Mouse (Mus musculus) liver, embryonic 15.5 days (tissue): ENCODE measurements at regions not wholly inside any gene's neighbourhood (a gene's known extent, or its start where the extent isn't known, plus 50 kb on each side); places are given as distances from the start of the nearest gene placed in this dataset.

Source experiments
- ATAC-seq: fragments of 200-750 bp; cut with Nextera tagmentation; 2 replicates; pipeline ENCODE4 v1.8.0; 2017; ENCODE audit warnings: moderate number of reproducible peaks, mild to moderate bottlenecking, moderate library complexity; ENCODE audit not compliant: insufficient read depth
- H3K27ac ChIP-seq: fragments of 300-500 bp; sonication (generic); replicated peaks from 2 replicates; pipeline ENCODE4 v1.5.1; 2015; ENCODE audit warnings: mild to moderate bottlenecking, inconsistent platforms
- H3K27me3 ChIP-seq: fragments of 300-500 bp; sonication (generic); 2 replicates; pipeline ENCODE4 v1.6.1; 2015; ENCODE audit warnings: mild to moderate bottlenecking, inconsistent platforms
- H3K36me3 ChIP-seq: fragments of 300-500 bp; sonication (generic); replicated peaks from 2 replicates; pipeline ENCODE4 v1.6.1; 2015; ENCODE audit warnings: moderate library complexity, mild to moderate bottlenecking, inconsistent platforms
- H3K4me1 ChIP-seq: fragments of 300-500 bp; sonication (generic); replicated peaks from 2 replicates; pipeline ENCODE4 v1.6.1; 2015; ENCODE audit warnings: inconsistent platforms
- H3K4me2 ChIP-seq: fragments of 300-500 bp; sonication (generic); 2 replicates; pipeline ENCODE4 v1.6.1; 2015; ENCODE audit warnings: moderate library complexity, mild to moderate bottlenecking, inconsistent platforms
- H3K4me3 ChIP-seq: fragments of 300-500 bp; sonication (generic); replicated peaks from 2 replicates; pipeline ENCODE4 v1.5.1; 2015; ENCODE audit warnings: mild to moderate bottlenecking, inconsistent platforms
- H3K9ac ChIP-seq: fragments of 300-500 bp; sonication (generic); 2 replicates; pipeline ENCODE4 v1.6.1; 2015; ENCODE audit warnings: moderate library complexity, mild to moderate bottlenecking, inconsistent platforms
- H3K9me3 ChIP-seq: fragments of 300-500 bp; sonication (generic); replicated peaks from 2 replicates; pipeline ENCODE4 v1.6.1; 2016; ENCODE audit warnings: inconsistent platforms
- WGBS: fragments of 180-500 bp; shearing (Covaris S2); methylation state at CpG from one replicate; pipeline ENCODE4 v1.1.7; 2015; ENCODE audit warnings: mixed read lengths; ENCODE audit not compliant: insufficient replicate concordance; 5-methylcytosine and 5-hydroxymethylcytosine counted together

DNA sequence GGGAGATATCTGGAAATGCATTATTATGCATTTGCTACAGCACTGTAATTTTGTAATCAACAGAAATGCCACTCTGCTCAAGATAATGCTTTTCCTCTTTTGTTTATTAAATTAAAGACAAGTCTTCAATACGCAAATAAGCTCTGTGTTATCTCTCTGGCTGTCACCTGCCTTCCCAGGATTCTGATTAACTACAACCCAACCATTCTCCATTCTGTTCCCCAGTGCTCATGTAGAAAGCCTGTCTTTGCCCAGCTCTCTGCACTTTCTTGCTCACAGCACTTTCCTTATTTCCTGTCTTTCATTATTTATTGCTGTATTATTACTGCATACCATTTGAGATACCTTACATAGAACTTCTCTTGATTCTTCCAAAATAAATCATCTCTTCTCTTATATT is 525.6 kb downstream of the Cd109 start:
- no peaks in the 10 kb centered on the region for H3K4me1 ChIP-seq
- H3K27me3 ChIP-seq = no peaks in the 10 kb centered on the region
- no peak for ATAC-seq
- H3K27ac ChIP-seq = no peak overlapping the region
- whole genome bisulfite sequencing = 52% methylated on average over 1 of the region's 1 CpGs
- no peak overlapping the region for H3K9ac ChIP-seq
- H3K4me2 ChIP-seq = no peak overlapping the region
- no peaks in the 10 kb centered on the region for H3K36me3 ChIP-seq
- no peaks in the 10 kb centered on the region for H3K9me3 ChIP-seq
- no peak overlapping the region for H3K4me3 ChIP-seq

DNA sequence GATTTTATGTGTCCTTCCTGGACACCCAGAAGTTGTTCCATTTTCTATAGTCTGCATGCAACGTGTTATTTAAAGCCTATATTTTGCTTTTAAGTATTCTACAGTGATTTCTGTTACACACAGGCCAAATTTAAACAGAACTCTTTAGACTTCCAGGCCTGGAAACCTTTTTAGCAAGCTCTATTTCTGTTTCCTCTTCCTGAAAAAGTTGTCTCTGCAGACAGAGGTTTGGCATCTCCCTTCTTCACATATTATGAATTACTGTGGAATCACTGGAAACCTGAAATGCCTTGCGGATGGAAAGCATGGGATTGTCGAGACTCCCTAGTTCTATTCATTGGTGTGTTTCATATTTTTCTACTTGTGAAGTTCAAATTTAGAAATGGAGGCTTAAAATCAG is 530.7 kb downstream of the Cd109 start:
- Histone ChIP-seq H3K36me3 (no peaks in the 10 kb centered on the region), H3K4me1 (no peaks in the 10 kb centered on the region), H3K4me3 (no peak overlapping the region), H3K9me3 (no peaks in the 10 kb centered on the region), H3K9ac (no peak overlapping the region), H3K27ac (no peak overlapping the region), H3K4me2 (no peak overlapping the region), H3K27me3 (no peaks in the 10 kb centered on the region)
- no peak for ATAC-seq
- 49% methylated on average over 3 of the region's 3 CpGs for WGBS

DNA sequence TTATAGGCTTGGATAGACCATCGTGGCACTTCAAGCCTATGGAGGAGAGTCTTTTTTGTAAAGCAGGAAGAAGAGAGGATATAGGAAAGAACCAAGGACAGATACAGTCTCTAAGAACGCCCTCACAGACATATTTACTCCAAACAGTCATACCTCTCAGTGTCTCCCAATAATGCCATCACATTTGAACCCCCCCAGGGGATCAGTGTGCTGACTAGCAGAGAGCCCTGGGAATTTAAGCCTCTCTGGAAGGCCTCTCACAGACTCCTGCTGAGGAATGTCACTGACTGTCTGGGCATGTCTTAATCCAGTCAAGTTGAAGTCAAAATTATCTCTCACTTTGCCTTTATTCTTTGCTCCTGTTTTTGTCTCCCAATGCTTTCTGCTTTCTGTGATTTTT is 550.2 kb downstream of the Cd109 start:
- H3K9me3 ChIP-seq = no peaks in the 10 kb centered on the region
- H3K4me2 ChIP-seq = no peak overlapping the region
- no peak for ATAC-seq
- H3K4me3 ChIP-seq = no peak overlapping the region
- H3K27ac ChIP-seq = no peak overlapping the region
- no peaks in the 10 kb centered on the region for H3K4me1 ChIP-seq
- H3K27me3 ChIP-seq = no peaks in the 10 kb centered on the region
- no peak overlapping the region for H3K9ac ChIP-seq
- H3K36me3 ChIP-seq = no peaks in the 10 kb centered on the region
- WGBS = 36% methylated on average over 2 of the region's 2 CpGs

DNA sequence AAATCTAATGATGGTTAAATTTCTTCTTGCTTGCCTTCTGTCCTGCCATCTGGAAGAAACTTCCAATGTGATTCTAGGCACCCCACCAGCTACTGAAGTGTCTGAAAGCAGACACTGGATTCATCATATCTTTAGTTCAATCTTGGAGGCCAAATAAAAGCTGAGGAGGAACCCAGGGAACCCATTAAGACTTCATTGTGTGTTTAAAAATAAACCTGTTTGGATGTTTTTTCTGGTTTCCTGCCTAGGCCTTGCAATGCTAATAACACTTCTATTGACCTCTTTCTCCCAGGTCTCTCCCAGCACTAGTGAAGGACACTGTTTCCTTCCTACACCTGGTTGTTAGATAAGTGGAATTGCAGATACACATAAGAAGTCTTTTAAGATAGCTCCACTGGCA is 545.6 kb downstream of the Col12a1 start:
- no peak for ATAC-seq
- Histone ChIP-seq H3K27ac (no peak overlapping the region), H3K4me2 (no peak overlapping the region), H3K4me3 (no peak overlapping the region), H3K9ac (no peak overlapping the region), H3K27me3 (no peaks in the 10 kb centered on the region), H3K9me3 (no peaks in the 10 kb centered on the region), H3K36me3 (no peaks in the 10 kb centered on the region), H3K4me1 (no peaks in the 10 kb centered on the region)

GRCm38 (mm10) chr9:79179954-79180353 is 538.7 kb downstream of the Col12a1 start:
- H3K36me3 ChIP-seq = no peaks in the 10 kb centered on the region
- 51% methylated on average over 2 of the region's 2 CpGs for WGBS
- no peak overlapping the region for H3K27ac ChIP-seq
- H3K4me1 ChIP-seq = no peaks in the 10 kb centered on the region
- H3K9me3 ChIP-seq = no peaks in the 10 kb centered on the region
- no peak overlapping the region for H3K4me2 ChIP-seq
- no peak for ATAC-seq
- H3K4me3 ChIP-seq = no peak overlapping the region
- H3K27me3 ChIP-seq = no peaks in the 10 kb centered on the region
- H3K9ac ChIP-seq = no peak overlapping the region

- H3K27ac ChIP-seq = no peak overlapping the region
- H3K9ac ChIP-seq = no peak overlapping the region
- WGBS = 69% methylated on average over 2 of the region's 2 CpGs
- no peaks in the 10 kb centered on the region for H3K36me3 ChIP-seq
- H3K9me3 ChIP-seq = no peaks in the 10 kb centered on the region
- H3K4me3 ChIP-seq = no peak overlapping the region
- H3K4me1 ChIP-seq = no peaks in the 10 kb centered on the region
- ATAC-seq = no peak
- H3K27me3 ChIP-seq = no peaks in the 10 kb centered on the region
- no peak overlapping the region for H3K4me2 ChIP-seq
Observed at GRCm38 (mm10) chr9:79195420-79195819, 523.2 kb downstream of the Col12a1 start.

- no peaks in the 10 kb centered on the region for H3K27me3 ChIP-seq
- H3K4me3 ChIP-seq = no peak overlapping the region
- H3K36me3 ChIP-seq = no peaks in the 10 kb centered on the region
- no peak overlapping the region for H3K27ac ChIP-seq
- H3K9ac ChIP-seq = no peak overlapping the region
- 36% methylated on average over 3 of the region's 3 CpGs for WGBS
- no peak for ATAC-seq
- no peak overlapping the region for H3K4me2 ChIP-seq
- H3K9me3 ChIP-seq = no peaks in the 10 kb centered on the region
- H3K4me1 ChIP-seq = no peaks in the 10 kb centered on the region
Observed at GRCm38 (mm10) chr9:79201755-79202154, 516.9 kb downstream of the Col12a1 start.

DNA sequence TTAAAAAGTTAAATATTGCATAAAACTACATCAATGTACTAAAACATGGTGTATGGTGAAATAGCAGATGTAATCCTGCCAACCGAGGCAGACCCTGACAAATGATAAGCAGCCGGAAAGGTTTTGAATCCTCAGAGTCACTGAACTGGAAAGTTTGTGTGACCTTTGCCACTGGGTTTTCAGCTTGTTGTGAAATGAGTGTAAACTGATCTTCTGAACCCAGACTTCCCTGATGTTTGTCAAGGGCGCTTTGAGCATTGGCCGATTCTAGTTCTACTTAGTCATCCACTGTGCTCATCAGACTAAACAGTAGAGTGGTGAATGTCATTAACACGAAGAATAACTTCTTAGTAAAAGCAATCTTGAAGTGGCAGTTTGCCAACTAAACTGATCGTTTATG is 505.3 kb downstream of the Col12a1 start:
- WGBS = 48% methylated on average over 6 of the region's 6 CpGs
- H3K27ac ChIP-seq = no peak overlapping the region
- no peaks in the 10 kb centered on the region for H3K27me3 ChIP-seq
- no peaks in the 10 kb centered on the region for H3K36me3 ChIP-seq
- no peak overlapping the region for H3K9ac ChIP-seq
- no peaks in the 10 kb centered on the region for H3K4me1 ChIP-seq
- peak; percentile 64 for ATAC-seq
- no peak overlapping the region for H3K4me2 ChIP-seq
- H3K9me3 ChIP-seq = no peaks in the 10 kb centered on the region
- H3K4me3 ChIP-seq = no peak overlapping the region

DNA sequence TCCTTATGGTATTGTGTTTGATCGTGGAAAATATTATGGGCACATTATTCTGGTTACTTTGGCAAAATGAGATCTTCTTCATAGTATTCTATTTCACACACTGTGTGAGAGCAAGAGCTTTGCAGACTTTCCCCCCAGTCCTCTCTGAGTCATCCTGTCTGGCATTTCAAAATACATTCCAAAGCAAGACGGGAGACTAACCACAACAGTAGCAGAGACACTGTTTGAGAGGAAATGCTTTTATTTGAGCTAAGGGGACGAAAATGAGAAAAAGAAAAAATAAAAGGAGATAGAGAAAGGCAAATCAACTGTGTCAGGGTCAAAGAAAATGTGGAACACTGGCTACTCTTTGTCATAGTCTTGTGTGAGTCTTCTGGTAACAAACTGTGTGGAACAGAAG is 502.6 kb downstream of the Col12a1 start:
- Histone ChIP-seq H3K27me3 (no peaks in the 10 kb centered on the region), H3K4me3 (no peak overlapping the region), H3K9me3 (no peaks in the 10 kb centered on the region), H3K9ac (no peak overlapping the region), H3K27ac (no peak overlapping the region), H3K4me1 (no peaks in the 10 kb centered on the region), H3K4me2 (no peak overlapping the region), H3K36me3 (no peaks in the 10 kb centered on the region)
- 25% methylated on average over 3 of the region's 3 CpGs for WGBS
- no peak for ATAC-seq

- Histone ChIP-seq H3K9ac (no peak overlapping the region), H3K27ac (no peak overlapping the region), H3K9me3 (no peaks in the 10 kb centered on the region), H3K36me3 (no peaks in the 10 kb centered on the region), H3K4me1 (no peaks in the 10 kb centered on the region), H3K4me3 (no peak overlapping the region), H3K27me3 (no peaks in the 10 kb centered on the region), H3K4me2 (no peak overlapping the region)
- ATAC-seq = no peak
- WGBS = 51% methylated on average over 2 of the region's 2 CpGs
Observed at GRCm38 (mm10) chr9:79216432-79216831, 502.2 kb downstream of the Col12a1 start.

DNA sequence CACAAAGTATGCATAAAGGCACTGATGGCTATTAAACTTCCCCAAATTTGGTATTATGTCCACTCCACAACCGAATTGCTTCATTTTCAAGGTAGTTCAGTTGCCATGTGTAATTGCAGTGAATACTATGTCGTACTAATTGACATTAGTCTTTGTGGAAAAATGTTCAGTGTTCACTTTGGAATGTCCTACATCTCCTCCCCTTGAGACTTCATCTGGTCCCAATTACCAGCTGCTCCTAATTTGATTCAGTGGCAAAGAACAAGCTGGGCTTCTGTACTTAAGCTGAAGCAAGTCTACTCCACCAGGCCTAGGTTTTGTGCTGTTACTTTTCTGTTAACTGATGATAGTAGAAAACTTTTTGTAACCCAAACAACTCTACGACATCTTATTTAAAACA is 485.6 kb downstream of the Col12a1 start:
- no peak for ATAC-seq
- Histone ChIP-seq H3K27ac (no peak overlapping the region), H3K27me3 (no peaks in the 10 kb centered on the region), H3K9me3 (no peaks in the 10 kb centered on the region), H3K4me3 (no peak overlapping the region), H3K36me3 (no peaks in the 10 kb centered on the region), H3K9ac (no peak overlapping the region), H3K4me2 (no peak overlapping the region), H3K4me1 (no peaks in the 10 kb centered on the region)
- WGBS = 57% methylated on average over 3 of the region's 3 CpGs

- Histone ChIP-seq H3K4me1 (no peaks in the 10 kb centered on the region), H3K27me3 (no peaks in the 10 kb centered on the region), H3K36me3 (no peaks in the 10 kb centered on the region), H3K27ac (no peak overlapping the region), H3K4me2 (no peak overlapping the region), H3K9me3 (no peaks in the 10 kb centered on the region), H3K4me3 (no peak overlapping the region), H3K9ac (no peak overlapping the region)
- ATAC-seq = no peak
- WGBS = 45% methylated on average over 1 of the region's 1 CpGs
Observed at GRCm38 (mm10) chr9:79233751-79234150, 484.9 kb downstream of the Col12a1 start.
